Mouse (Mus musculus) kidney, adult 2 months (tissue): Measurements from ENCODE around the gene Kifc3.

Experiments
- CTCF ChIP-seq: fragments of 200-500 bp; conservative IDR thresholded peaks from 2 replicates; pipeline ENCODE4 v1.5.1; 2011; ENCODE audit warnings: low read depth, mild to moderate bottlenecking, control low read depth, low read length, moderate library complexity, mixed read lengths; ENCODE audit not compliant: insufficient read depth, insufficient read length
- POLR2A ChIP-seq: fragments of 200-500 bp; IDR thresholded peaks from one replicate; pipeline ENCODE4 v1.6.1; 2011; ENCODE audit warnings: low read depth, low read length, control low read depth

- TF ChIP-seq CTCF = no peak
- no peak for TF ChIP-seq POLR2A
Measured at GRCm38 (mm10) chr8:95201491-95201890, 1.1 kb downstream of the Kifc3 start.
